Mouse (Mus musculus): ENCODE results near the gene Trpt1.

The Trpt1 gene

GRCm38 (mm10) chr19:6992011-6992858 lies 3.7 kb upstream of the Trpt1 start, which contains the start of gene Dnajc4:
Gene Dnajc4, minus strand, starts transcription at chr19:6992572.
- in situ Hi-C loops (cut with MboI, MseI) = no loop called here

GRCm38 (mm10) chr19:6993011-6993770 lies 2.7 kb upstream of the Trpt1 start:
- in situ Hi-C loops (cut with MboI, MseI) = no loop called here

GRCm38 (mm10) chr19:6994002-6994401 lies 1.9 kb upstream of the Trpt1 start:
- in situ Hi-C loops (cut with MboI, MseI) = no loop called here

GRCm38 (mm10) chr19:6994489-6994888 lies 1.4 kb upstream of the Trpt1 start:
- in situ Hi-C loops (cut with MboI, MseI) = no loop called here

GRCm38 (mm10) chr19:6995255-6995991 lies 508 bp upstream of the Trpt1 start:
- in situ Hi-C loops (cut with MboI, MseI) = no loop called here

GRCm38 (mm10) chr19:6997721-6998290 lies 1.9 kb downstream of the Trpt1 start:
- in situ Hi-C loops (cut with MboI, MseI) = no loop called here

DNA sequence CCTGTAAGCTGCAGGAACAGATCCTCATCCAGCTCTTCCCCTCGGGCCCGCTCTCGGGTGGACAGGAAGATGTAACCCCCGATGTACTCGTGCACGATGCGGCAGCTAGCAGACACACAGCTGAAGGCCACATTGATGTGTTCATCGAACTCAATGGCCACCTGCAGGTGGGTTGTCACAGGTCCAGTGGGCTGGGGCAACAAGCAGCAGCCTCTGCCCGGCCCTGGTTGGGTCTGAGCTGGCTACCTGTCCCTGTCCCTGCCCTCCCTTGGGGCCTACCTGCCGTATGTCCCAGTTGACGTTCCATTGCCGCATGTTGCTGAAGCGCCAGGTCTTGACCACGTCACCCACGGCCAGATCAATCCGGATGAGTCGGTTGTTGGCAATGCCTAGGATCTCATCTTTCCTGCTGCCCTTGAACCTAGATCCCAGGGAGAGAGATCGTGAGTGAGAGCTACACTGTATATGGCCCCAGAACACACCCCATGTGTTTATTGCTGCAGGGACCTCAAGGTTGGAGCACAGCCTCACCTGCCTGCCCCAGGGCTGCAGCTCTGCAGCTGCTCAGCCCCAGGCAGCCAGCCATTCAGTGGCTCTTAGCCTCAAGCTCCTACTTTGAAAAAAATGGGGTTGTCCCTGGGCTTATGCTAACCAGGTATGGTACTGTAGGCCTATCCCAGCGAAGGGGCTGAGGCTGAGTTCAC lies 3.6 kb downstream of the Trpt1 start:
- in situ Hi-C loops (cut with MboI, MseI) = loop anchor here (10.0 kb wide), 1 partner anchor 345 kb away; no protein-coding TSS in a partner anchor

DNA sequence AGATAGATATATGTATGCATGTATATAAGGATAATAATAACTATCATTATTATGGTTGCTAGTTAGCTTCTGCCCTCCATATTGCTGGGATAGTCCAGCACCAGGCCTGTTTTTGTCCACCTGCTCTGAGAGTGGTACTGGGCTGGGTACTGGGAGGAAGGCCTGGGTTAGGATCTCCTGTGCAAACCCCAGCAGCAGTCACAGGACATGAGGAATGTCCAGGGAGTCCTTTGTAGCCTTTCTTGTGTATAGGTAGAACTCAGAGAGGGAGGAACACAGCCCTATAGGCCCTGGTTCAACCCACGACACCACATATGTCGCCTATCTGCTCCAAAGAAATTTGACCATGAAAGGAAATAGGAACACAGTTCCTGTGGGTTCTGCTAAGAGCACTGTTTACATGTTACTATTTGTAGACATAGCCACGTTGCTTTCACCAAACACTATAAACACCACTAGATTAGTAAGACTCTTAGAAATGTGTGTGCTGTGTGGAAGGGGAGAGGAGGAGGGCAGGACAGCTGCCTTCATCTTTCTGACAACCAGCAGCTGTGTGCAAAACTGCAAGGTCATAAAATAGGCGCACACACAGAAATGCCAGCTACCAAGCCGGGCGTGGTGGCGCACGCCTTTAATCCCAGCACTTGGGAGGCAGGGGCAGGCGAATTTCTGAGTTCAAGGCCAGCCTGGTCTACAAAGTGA lies 11.1 kb downstream of the Trpt1 start:
- in situ Hi-C loops (cut with MboI, MseI) = loop anchor here (10.0 kb wide), 1 partner anchor 352 kb away; no protein-coding TSS in a partner anchor

DNA sequence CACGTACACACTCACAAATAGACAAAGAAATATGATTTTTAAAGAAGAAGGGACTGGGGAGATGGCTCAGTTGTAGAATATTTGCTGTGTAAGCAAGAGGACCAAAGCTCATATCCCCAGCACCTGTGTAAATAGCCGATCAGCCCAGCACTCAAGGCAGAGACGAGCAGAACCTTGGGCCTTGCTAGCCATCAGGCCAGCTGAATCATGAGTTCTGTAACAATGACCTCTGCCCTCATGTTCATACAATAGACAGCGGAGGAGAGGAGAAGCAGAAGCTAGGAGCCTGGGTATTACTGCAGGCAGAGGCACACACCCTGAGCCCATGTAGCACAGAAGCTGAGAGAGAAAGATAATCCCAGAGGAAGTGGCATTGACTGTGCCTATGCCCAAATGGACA lies 16.5 kb downstream of the Trpt1 start:
- in situ Hi-C loops (cut with MboI, MseI) = no loop called here

GRCm38 (mm10) chr19:7013984-7014383 lies 18.1 kb downstream of the Trpt1 start:
- in situ Hi-C loops (cut with MboI, MseI) = no loop called here

GRCm38 (mm10) chr19:7014481-7015135 lies 18.7 kb downstream of the Trpt1 start:
- in situ Hi-C loops (cut with MboI, MseI) = loop anchor here (5.0 kb wide), 1 partner anchor 37 kb away; the partner anchor contains the start of gene Plcb3

DNA sequence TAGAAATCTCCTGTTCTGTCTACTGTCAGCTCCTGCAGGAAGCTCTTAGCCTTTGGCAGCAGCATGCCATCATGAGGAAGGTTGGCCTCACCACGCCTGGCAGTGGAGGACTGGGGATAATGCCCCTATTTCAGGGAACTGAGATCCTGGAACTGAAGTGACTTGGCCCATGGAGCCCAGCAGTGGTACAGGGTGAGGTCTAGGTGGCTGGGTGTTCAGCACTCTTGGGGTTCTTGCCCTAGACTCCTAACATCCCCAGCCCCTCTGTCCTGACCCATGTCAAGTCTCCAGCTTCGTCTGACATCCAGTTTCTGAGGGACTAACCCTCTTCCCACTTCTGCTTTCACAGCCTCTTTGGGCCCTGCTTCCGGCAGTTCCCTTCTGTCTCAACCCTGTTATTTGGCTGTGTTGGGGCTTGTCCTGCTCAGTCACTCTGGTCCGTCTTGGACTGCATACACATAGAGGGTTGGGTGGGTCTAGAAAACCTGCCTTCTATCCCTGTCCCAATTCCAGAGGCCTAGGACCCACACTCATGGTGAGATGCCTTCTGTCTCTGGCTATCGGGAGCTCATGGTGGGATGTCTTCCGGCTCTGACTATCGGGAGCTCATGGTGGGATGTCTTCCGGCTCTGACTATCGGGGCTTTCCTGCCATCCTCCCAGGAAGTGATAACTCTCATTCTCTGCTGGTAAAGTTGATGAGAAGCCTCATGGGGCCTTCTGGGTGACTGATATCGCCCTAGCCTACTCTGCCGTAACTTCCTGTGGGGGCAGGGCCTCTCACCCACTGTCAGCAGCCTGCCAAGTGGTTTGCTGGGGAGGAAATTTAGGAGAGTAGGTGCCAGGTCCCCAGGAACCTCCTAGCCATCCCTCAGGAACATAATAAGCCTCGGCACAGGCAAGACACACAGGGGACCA lies 21.9 kb downstream of the Trpt1 start:
- in situ Hi-C loops (cut with MboI, MseI) = loop anchor here (5.0 kb wide), 1 partner anchor 40 kb away; the partner anchor contains the start of gene Plcb3

DNA sequence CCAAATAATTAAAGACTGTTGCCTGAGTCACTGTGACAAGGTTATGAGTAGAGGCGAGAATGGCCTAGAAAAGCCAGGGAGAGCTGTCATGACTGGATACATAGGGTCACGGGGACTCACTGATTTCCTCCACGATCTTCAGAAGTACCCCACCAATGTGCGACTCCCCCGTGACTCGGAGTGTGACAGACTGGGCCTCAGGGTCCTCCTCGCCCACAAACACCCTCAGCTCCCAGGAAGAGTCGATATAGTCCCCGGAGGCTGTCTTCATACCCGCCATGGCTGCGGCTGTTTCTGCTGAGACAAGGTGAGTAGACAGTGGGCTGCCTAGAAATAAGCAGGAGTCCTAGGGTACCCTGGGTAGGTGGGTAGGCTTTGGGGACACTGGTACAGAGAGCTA lies 22.6 kb downstream of the Trpt1 start:
- in situ Hi-C loops (cut with MboI, MseI) = loop anchor here (5.0 kb wide), 1 partner anchor 41 kb away; the partner anchor contains the start of gene Plcb3

GRCm38 (mm10) chr19:7019191-7019590 lies 23.3 kb downstream of the Trpt1 start, which contains the start of gene Fermt3:
Gene Fermt3, minus strand, starts transcription at chr19:7019469.
- in situ Hi-C loops (cut with MboI, MseI) = loop anchor here (5.0 kb wide), 1 partner anchor 42 kb away; the partner anchor contains the start of gene Plcb3

DNA sequence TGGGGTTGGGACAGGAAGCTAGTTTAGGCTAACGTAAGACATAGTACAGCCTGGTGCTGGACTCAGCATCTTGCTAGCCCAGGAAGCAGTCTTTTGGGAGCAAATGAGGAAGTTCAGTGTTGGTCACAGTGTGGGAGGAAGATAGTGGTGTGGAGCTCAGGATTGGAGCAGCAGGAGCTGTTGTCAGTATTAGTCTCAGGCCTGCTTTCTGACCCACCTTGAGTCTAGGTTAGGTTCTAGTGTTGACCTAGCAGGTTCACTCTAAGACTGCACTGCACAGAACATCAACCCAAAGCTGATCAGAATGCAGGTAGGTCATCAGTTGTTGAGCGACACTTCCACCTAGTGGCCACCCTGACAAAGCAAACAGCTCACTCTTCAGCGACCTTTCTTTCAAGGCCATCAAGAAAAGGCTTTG lies 24.3 kb downstream of the Trpt1 start:
- in situ Hi-C loops (cut with MboI, MseI) = loop anchor here (5.0 kb wide), 1 partner anchor 163 kb away; the partner anchor contains the start of gene Ccdc88b

DNA sequence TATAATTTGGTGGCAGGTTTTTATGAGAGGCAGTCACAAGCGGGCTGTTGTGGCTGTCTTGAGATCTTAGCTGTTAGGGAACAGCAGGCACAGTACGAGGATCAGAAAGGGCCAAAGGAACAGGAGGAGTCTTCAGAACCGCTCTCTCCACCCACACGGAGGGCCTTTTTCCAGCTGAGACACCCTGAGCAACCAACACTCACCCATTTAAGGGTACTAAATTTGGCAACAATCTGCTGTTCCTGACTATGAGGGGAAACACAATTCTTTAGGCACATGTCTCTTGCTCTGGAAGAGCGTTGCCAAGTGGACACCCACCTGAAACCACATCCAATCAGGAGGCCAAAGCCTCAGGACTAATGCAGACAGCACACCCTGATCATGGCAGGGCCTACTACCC lies 33.6 kb downstream of the Trpt1 start:
- in situ Hi-C loops (cut with MboI, MseI) = loop anchor here (25.0 kb wide), 1 partner anchor 1708 kb away; the partner anchor contains the start of genes 1700092M07Rik, Stx5a and Wdr74

GRCm38 (mm10) chr19:7034006-7034405 lies 38.1 kb downstream of the Trpt1 start:
- in situ Hi-C loops (cut with MboI, MseI) = loop anchor here (10.0 to 25.0 kb wide), 2 partner anchors 1703 to 1871 kb away; partner anchors contain the start of genes 1700092M07Rik, Stx5a and Wdr74
